Mouse (Mus musculus) mature B cell (primary cell): ENCODE measurements around the gene Ifit1bl2.
"Not testable (repeated sequence)": the region's sequence is repeated elsewhere in the genome, so short reads cannot be mapped to it uniquely, and the experiment has no call there.

Experiments used
- in situ Hi-C: fragments of 300-500 bp; cut with MboI; formaldehyde crosslinking; loops from 2 replicates; pipeline ENCODE4 v1.14.3; 2019

Gene Ifit1bl2

DNA sequence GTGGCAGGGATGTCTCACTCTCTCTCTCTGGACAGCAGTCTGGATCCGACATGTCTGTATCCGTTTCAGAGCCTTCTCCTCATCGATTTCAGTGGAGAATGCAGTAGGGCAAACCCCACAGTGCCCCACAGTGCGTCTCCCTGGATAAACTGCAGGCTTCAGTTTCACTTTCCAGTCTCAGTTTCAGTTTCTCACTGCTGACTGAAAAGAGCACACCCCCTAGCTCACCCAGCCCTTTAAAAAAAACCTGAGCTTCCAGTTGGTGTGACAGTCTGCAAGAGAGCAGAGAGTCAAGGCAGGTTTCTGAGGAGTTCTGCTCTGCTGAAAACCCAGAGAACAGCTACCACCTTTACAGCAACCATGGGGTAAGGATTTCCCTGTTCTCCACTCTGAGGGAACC is at the start of gene Ifit1bl2, which contains the start of gene Ifit1:
Gene Ifit1bl2 (minus strand): TSS at position 121 of the 400 bp plus-strand sequence.
Gene Ifit1 (plus strand): TSS at position 249 of the 400 bp plus-strand sequence.
- in situ Hi-C loops = no loop called here

DNA sequence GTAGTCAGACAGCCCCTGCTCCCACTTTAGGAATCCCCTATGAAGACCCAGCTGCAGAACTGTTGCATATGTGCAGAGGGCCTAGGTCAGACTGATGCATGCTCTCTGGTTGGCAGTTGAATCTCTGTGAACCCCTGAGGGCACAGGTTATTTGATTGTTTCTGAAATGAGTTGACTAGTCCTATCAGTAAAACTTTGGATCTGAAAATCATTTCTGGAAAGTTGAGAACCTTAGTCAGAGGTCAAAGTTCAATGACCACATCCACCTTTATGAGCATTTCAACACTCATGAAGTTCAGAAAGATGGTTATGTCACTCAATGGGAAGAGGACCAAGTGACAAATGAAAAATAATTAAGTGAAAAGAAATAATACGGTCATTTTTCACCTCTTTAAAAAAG is 45.0 kb upstream of the Ifit1bl2 start:
- in situ Hi-C loops = no loop called here

DNA sequence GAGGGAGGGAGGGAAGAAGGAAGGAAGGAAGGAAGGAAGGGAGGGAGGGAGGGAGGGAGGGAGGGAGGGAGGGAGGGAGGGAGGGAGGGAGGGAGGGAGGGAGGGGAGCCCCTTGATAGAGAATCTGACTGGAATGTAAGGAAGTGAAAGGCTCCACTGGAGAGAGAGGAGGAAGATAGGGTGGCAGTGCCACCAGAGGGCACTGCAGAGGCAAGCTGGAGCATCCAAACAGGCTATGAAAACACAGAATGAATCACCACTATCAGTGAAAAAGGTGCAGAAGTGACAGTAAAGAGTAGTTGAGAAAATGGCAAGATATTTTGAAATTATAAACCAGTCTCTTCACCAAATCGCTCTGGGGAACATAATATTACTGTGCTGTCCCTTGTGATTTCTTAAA is 44.3 kb upstream of the Ifit1bl2 start:
- in situ Hi-C loops = no loop called here

DNA sequence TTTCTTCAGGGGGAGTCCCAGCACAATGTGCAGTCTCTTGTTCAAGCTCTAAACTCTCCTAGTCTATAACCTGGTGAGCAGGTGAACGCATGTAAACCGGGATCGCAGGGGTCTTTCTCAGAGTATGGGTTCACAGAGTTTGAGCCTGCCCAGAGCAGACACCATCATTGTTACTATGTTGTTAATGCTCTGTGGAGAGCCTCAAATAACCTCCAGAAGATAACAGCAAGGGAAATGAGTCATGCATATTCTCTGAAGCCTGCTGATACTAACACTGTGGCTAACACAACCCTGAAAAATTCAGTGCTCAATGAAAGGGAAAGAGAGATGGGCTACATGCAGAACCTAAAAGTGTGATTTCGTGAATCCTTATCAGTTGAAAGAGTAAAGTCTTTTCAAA is 37.9 kb upstream of the Ifit1bl2 start:
- in situ Hi-C loops = no loop called here

DNA sequence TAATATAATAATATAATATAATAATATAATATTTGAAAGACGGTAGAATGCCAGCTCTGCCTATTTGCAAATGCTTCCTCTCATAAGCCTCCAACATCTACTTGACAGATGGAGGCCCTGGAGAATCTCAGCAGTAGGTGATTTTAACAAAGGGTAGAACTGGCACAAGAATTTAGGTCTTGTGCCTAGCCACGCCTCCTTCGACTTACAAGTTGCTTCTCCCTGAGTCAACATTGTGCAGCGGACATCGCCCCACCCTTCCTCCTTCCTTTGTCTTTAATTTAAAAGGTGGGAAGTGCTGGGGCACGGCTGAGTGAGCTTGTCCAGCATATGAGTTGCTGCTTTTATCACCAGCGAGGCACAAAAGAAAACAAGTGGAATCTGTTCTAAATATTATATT is 32.9 kb upstream of the Ifit1bl2 start:
- in situ Hi-C loops = loop anchor here (25.0 kb wide), 1 partner anchor 336 kb away; no protein-coding TSS in a partner anchor

DNA sequence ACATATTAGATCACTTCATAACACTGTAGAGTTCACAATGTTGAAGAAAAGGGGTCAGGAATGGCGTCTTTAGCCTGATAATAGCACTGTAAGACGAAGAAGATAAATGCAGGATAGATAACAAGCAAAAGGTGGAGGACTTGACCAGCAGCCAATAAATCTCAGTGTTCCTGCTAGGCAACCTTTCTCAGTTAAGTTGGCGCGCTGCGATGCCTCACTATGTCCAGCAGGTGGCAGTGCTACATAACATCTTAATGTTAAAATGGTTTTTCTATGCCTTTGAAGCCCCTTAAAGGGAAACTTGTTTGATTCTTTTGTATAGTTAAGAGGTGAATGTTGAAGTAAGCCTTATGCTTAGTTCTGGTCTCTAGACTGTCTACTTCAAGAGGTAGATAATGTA is 25.6 kb upstream of the Ifit1bl2 start:
- in situ Hi-C loops = loop anchor here (5.0 to 25.0 kb wide), 2 partner anchors 101 to 329 kb away; no protein-coding TSS in a partner anchor

DNA sequence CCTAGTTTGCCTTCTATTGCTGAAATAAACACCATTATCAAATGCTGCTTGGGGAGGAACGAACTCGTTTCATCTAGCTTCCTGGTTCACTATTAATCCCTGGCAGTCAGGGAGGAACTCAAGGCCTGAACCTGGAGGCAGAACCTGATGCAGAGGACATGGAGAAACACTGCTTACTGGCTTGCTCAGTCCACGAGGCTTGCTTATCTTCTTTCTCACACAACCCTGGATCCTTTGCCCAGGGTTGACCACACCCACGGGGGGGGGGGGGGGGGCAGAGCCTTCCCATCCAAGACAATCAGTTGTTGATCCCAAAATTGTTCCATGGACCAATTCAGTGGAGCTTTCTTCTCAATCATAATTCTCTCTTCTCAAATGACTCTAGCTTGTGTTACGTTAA is 22.2 kb upstream of the Ifit1bl2 start:
- in situ Hi-C loops = loop anchor here (25.0 kb wide), 1 partner anchor 325 kb away; no protein-coding TSS in a partner anchor

DNA sequence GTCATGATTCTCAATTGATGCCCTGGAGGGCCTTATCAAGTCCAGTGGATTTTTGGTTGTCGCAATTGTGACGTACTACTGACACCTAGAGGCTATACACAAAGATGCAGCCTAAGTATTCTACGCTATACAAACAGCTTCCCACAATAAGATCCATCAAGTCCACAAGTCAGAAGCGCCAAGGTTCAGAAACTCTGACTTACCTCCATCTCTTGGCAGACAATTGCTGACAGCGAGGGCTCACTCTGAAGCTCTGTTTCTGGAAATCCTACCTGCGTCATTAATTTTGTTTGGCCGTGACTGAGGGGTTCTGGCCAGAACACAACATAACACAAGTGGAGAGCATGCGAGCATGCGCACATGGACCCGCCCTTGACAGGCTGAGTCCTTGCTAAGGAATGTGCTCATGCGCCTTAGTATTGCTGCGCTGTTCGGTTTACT is 21.5 kb upstream of the Ifit1bl2 start:
- in situ Hi-C loops = loop anchor here (25.0 kb wide), 1 partner anchor 325 kb away; no protein-coding TSS in a partner anchor

DNA sequence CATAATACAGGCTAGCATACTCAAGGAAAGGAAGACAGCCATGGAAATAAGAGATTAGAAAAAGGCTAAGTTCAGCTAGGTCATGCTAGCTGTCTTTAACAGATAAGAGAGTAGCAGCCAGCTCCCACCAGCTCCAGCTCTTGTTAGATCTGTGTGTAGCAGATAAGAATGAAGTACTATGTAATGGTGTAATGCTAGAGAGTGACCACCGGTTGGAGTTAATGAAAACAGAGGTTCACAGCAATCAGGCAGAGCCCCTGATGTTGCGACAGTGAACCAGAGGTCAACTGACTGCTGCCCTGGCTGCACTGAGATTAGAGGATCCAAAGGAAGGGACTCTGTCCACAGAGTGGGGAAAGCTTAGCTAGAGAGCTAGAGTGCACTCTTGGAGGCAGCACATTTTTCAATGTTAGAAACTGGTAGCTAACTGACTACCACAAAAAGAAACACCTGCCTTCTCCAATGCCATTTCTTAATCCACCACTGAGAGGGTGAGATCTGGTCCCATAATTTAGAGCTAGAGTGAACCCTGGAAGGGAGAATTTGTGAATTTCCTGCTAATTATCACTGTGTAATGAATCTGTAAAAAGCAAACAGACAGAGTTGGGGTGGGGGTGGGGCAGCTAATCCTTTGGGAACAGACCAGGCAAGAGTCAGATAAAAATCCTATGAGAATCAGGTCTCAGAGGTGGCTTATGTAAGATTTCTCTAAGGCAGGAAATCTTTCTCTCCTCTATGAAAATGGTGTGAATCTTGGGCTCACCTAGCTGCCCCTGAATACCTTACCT is 16.2 kb upstream of the Ifit1bl2 start:
- in situ Hi-C loops = loop anchor here (25.0 kb wide), 1 partner anchor 319 kb away; no protein-coding TSS in a partner anchor

DNA sequence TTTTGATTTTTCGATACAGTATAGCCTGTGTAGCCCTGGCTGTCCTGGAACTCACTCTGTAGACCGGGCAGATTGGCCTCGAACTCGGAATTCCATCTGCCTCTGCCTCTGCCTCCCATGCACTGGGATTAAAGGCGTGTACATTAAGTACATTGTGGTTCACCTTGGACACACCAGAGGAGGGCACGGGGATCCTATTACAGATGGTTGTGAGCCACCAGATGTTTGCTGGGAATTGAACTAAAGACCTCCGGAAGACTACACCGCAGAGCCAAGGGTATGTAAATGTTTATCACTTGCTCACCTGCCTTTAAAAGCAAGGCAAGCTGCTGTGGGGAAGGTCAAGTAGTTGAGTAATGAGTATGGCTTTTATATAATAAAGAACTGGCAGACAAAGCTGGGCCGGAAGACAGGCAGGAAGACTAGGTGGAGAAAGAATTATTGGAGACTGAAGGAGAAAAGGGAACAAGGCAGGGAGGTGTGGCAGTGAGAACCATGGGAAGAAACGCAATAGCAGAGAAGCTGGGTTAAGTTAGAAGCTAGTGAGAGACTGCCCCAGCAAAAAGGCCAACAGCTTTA is 14.8 kb upstream of the Ifit1bl2 start:
- in situ Hi-C loops = loop anchor here (25.0 kb wide), 1 partner anchor 318 kb away; no protein-coding TSS in a partner anchor

DNA sequence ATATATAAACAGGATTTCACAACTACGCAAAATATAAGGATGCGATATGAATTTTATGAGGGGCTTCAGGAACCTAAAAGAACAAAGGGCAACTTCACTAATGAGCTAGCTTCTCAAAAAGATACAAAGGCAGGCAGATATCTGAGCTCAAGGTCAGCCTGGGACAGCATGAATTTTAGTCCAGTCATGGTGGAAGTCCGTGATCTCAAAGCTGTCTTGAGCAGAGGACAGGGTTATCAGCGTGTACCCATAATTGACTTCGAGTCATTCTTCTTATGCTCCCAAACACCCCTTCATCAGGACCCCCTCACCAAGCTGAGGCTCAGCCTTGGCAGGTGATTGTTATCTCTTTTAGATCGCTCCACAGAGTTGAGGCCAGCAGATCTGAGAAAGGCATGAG is 10.5 kb upstream of the Ifit1bl2 start:
- in situ Hi-C loops = loop anchor here (25.0 kb wide), 1 partner anchor 314 kb away; no protein-coding TSS in a partner anchor

DNA sequence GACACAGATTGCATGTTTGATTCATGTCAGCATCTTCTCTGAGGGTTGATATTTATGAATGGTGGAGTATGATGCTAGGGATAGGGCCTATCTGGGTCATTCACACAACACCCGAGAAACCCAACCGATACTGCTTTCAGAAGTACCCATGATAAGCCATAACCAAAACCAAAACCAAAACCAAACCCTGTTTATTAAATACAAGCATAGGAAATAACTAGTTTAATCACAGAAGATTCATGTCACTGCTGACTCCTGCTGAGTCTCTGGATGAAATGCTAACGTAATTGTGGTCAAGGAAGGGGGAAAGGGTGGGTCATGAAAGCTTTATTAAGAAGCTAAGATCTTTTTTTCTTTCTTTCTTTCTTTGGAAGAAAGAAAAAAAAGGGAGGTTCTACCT is 9.7 kb upstream of the Ifit1bl2 start:
- in situ Hi-C loops = loop anchor here (25.0 kb wide), 1 partner anchor 313 kb away; no protein-coding TSS in a partner anchor

DNA sequence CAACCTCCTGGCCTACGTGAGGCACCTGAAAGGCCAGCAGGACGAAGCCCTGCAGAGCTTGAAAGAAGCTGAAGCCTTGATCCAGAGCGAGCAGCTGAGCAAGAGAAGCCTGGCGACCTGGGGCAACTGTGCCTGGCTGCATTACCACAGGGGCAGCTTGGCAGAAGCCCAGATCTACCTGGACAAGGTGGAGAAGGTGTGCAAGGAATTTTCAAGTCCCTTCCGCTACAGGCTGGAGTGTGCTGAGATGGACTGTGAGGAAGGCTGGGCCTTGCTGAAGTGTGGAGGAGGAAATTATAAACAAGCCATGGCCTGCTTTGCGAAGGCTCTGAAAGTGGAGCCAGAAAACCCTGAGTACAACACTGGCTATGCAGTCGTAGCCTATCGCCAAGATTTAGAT is 7.1 kb upstream of the Ifit1bl2 start:
- in situ Hi-C loops = not testable (repeated sequence)

DNA sequence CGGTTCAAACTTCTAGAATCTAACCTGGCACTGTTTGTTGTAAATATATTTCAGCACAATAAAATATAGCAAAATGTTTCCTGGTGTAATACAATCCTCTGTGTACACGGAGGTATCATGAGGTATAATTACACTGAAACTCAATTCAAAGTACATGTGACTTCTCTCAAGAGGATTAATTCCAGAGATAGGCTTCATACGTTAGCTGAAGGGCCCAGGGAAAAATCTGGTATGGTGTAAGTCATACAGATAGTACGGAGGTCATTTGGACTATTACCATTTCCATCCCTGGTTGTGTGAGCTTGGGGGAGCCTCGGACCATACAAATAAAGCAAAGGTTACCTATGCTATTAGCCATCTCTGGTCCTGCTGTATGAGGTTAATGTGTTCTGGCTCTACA is 2.1 kb upstream of the Ifit1bl2 start:
- in situ Hi-C loops = no loop called here

DNA sequence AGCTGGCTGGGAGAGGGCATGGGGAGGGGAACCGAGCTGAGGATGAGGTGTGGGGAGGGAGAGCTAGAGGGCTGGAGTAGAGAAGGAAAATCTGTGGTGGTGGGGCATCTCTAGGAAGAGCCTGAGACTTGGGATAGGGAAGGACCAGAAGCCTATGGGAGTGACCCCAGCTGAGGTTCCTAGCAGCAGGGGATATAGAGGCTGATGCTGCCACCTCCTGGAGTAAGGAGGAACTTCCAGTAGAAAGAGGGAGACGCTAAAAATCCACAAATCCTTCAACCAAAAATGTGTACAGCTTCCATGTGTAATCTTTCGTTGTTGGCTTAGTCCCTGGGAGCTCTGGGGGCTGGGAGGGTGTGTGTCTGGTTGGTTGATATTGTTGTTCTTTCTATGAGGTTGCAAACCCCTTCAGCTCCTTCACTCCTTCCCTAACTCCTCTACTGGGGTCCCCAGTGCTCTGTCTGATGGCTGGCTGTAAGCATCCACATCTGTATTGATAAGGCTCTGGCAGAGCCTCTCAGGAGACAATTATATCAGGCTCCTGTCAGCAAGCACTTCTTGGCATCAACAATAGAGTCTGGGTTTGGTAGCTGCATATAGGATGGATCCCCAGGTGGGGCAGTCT is 3.5 kb downstream of the Ifit1bl2 start:
- in situ Hi-C loops = loop anchor here (5.0 kb wide), 1 partner anchor 90 kb away; no protein-coding TSS in a partner anchor

DNA sequence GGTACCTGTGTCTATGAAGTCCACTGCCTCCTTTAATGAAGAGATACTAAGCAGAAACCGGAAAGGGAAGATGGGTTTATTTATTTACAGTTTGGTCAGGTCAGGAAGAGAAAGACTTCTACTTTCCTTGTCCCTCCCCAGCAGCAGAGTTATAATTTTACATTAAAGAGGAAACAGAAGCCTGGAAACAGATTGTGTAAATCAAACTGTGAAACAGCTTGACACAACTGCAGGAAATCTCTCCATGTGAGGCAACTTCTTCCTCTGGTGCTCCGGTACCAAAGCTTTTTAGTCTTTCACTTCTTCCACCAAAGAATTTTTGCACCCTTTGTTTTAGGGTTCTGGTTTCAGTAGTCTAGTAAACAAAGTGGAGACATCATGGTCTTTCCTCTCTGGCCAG is 7.1 kb downstream of the Ifit1bl2 start:
- in situ Hi-C loops = no loop called here

DNA sequence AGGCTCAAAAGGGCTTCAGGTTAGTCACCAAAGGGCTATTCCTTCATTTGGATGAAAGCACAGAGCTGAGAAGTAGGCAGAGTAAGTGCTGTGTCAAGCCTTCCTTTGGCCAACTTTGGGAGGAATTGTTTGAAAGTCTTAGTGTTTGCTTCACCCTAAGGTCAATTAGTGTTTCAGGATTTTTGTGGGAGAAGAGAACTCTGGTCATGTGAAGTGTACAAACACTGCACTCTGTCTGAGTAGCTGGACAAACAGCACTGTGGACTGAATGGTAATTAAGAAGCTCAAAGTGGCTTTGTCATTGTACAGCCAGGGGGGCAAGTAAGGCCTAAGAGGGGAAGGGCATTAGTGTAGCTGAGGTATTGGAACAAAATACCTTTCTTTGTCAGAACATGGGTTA is 9.1 kb downstream of the Ifit1bl2 start:
- in situ Hi-C loops = no loop called here

DNA sequence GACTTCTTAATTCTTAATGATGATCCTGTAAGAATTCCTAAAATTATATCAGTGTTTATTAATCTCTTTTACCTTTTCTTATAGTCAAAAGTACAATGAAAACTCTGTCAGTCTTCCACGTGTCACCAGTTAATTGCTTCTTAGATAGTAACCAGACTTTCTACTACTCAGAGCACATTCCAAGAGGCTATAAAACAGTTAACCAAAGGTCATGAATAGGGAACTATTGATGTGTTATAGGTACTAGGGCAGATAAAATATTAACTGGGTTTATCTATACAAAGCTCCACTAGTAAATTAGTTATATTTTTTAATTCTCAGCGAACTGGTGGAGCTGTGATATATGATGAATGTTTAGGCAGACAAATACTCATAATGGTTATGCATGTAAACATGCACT is 13.0 kb downstream of the Ifit1bl2 start:
- in situ Hi-C loops = no loop called here

DNA sequence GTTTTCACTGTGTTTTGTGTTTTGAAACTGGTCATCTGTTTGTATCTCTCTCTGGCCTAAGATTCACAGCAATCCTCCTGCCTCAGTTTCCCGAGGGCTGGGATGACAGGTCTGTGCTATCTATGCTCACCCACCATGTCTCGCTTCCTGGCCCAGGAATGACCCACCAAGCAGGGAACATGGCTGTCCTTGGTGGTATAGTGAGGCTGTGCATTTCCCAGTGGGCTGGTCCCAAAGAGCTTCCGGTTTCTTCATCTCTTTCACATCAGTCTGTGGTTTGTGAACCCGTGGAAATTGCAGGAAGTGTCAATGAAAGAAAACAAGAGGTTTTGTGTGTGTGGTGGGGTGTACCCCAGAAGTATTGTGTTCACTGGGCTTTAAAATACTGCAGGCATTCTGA is 15.9 kb downstream of the Ifit1bl2 start:
- in situ Hi-C loops = no loop called here

DNA sequence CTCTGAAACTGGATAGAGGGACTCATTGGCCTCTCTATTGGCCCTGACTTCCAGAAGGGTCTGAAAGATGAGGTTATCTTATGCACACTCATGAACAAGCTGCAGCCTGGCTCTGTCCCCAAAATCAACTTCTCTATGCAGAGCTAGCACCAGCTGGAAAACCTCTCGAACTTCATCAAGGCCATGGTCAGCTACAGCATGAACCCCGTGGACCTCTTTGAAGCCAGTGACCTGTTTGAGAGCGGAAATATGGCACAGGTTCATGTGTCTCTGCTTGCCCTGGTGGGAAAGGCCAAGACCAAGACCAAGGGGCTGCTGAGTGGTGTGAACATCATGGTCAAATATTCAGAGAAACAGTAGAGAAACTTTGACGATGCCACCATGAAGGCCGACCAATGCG is 16.8 kb downstream of the Ifit1bl2 start:
- in situ Hi-C loops = no loop called here

DNA sequence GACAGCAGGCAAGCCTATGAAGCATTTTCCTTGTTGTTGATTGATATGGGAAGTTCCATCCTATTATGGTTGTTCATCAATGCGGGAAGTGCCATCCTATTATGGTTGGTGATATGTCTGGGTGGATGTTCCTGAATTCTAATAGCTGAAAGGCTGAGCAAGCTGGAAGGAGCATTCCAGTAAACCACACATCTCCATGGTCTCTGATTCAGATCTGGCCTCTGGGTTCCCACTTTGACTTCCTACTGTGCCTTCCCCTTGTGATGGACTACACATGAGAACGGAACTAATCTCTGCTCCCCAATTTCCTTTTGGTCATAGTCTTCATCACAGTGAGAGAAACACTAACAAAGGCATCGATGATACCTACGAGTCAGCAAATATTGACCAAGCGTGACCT is 19.7 kb downstream of the Ifit1bl2 start:
- in situ Hi-C loops = no loop called here

DNA sequence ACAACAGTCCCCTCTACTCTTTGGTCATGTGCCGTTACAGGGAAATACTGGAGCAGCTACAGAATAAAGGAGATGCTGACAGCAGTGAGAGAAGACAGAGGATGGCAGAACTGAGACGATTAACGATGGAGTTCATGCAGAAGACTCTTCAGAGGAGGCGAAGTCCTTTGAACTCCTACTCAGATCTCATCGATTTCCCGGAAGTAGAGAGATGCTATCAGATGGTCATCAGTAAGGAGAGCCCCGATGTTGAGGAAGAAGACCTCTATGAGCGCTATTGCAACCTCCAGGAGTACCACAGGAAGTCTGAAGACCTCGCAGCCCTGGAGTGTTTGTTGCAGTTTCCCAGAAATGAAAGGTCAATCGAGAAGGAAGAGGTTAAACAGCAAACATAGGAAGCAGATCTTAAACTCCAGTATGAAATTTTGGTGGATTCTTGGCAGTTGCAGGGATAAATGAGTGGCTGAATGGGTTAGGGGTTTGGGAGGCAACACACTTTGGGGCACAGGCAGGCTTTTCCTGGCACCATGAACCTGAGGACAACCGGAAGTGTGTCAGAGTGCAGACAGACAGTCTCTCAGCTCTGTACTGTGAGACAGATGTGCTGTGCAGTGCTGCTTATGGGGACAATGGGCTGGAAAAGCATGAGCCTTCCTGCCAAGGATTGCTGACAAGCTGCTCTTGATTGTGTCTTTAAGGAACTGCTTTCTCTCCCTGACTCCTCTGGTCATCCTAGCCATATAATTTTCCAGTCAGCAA is 28.1 kb downstream of the Ifit1bl2 start:
- in situ Hi-C loops = not testable (repeated sequence)
